Mouse (Mus musculus) gastrocnemius, adult 18-20 months (tissue): ENCODE measurements at regions not wholly inside any gene's neighbourhood (a gene's known extent, or its start where the extent isn't known, plus 50 kb on each side); places are given as distances from the start of the nearest gene placed in this dataset.

Experiments used
- DNase-seq: peaks from one replicate; pipeline ENCODE4 v3.0.0; 2021; ENCODE audit warnings: low spot score

GRCm38 (mm10) chr9:69662394-69662793, 98.3 kb downstream of the Foxb1 start:
- DNase-seq: no peak

- DNase-seq: no peak
These were observed 102.5 kb downstream of the Foxb1 start for GRCm38 (mm10) chr9:69658276-69658675.

- no peak for DNase-seq
These were observed 104.7 kb downstream of the Foxb1 start for GRCm38 (mm10) chr9:69656053-69656452.

GRCm38 (mm10) chr9:69652106-69652505, 108.6 kb downstream of the Foxb1 start:
- no peak for DNase-seq

GRCm38 (mm10) chr9:69651608-69652007, 109.1 kb downstream of the Foxb1 start:
- DNase-seq: no peak

- no peak for DNase-seq
These were observed 118.1 kb downstream of the Foxb1 start for GRCm38 (mm10) chr9:69642591-69642990.

GRCm38 (mm10) chr9:69623312-69623711, 137.4 kb downstream of the Foxb1 start:
- peak; percentile 48 for DNase-seq

GRCm38 (mm10) chr9:69621006-69621405, 139.7 kb downstream of the Foxb1 start:
- DNase-seq: no peak

GRCm38 (mm10) chr9:69617328-69617727, 143.4 kb downstream of the Foxb1 start:
- DNase-seq: no peak

- no peak for DNase-seq
These were observed 144.1 kb downstream of the Anxa2 start for GRCm38 (mm10) chr9:69597472-69597871.

GRCm38 (mm10) chr9:69592329-69593062, 139.1 kb downstream of the Anxa2 start:
- DNase-seq: no peak

GRCm38 (mm10) chr9:69588846-69589245, 135.4 kb downstream of the Anxa2 start:
- DNase-seq: no peak

- DNase-seq: no peak
These were observed 133.7 kb downstream of the Anxa2 start for GRCm38 (mm10) chr9:69587096-69587495.

GRCm38 (mm10) chr9:69581236-69581635, 127.8 kb downstream of the Anxa2 start:
- DNase-seq: no peak

GRCm38 (mm10) chr9:69577661-69578405, 124.4 kb downstream of the Anxa2 start:
- no peak for DNase-seq

- DNase-seq: no peak
These were observed 122.0 kb downstream of the Anxa2 start for GRCm38 (mm10) chr9:69575386-69575785.

GRCm38 (mm10) chr9:69568631-69569230, 115.3 kb downstream of the Anxa2 start:
- DNase-seq: no peak

- DNase-seq: no peak
These were observed 114.8 kb downstream of the Anxa2 start for GRCm38 (mm10) chr9:69568222-69568621.

- DNase-seq: no peak
These were observed 113.6 kb downstream of the Anxa2 start for GRCm38 (mm10) chr9:69566996-69567395.

GRCm38 (mm10) chr9:69543241-69543640, 89.8 kb downstream of the Anxa2 start:
- no peak for DNase-seq
